In the genomic region with DNA sequence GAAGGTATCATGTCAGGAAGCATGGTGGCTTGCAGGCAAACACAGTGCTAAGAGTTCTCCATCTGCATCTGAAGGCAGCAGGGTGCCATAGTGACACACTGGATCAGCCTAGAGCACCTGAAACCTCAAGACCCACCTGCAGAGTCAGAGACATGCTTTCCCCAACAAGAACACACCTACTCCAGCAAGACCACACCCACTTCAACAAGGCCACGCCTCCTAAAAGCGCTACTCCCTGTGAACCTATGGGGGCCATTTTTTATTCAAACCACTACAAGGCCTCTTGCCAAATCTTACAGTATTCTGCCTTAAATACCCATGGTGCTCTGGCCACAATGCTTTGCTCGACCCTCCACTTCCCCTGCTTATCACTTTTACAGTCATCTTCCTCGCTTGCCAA, we compare ENCODE assay signal across 19 mouse cellular contexts. TPM values are rescaled to one million over a fixed set of nuclear protein-coding genes. Genes with fewer than 3 reads are reported as not detected.
DNase-seq lines count a peak whose midpoint lies in the region; ATAC-seq and TF ChIP-seq lines count a peak whose summit lies in the region.
"Had no signal": no experiment of that assay in that cellular context is flagged by ENCODE, and none has a peak within 500 bp of the region (broad histone marks: within the 10 kb centered on the region; RNA-seq: fewer than 3 reads in every experiment).

No protein-coding gene starts in this region.

- H3K27ac ChIP-seq in midbrain, embryonic 11.5 days (ENCODE audit: low read depth, low read length) = no peak overlapping the region
- no peak overlapping the region for H3K27ac ChIP-seq in midbrain, embryonic 10.5 days (replicated peaks)
- no peak overlapping the region for H3K27ac ChIP-seq in cerebellum, adult 2 months (ENCODE audit: insufficient read depth, low read length)
- H3K27ac ChIP-seq: forebrain, embryonic 13.5 days; hindbrain, embryonic 13.5 days; layer of hippocampus, adult 2 months; limb, embryonic 15.5 days; lung, embryonic 15.5 days; stomach, postnatal 0 days had no signal

- no peaks in the 10 kb centered on the region for H3K36me3 ChIP-seq in midbrain, embryonic 11.5 days (ENCODE audit: control insufficient read depth, insufficient read depth, low read length)
- H3K36me3 ChIP-seq in midbrain, embryonic 10.5 days = no peaks in the 10 kb centered on the region
- H3K36me3 ChIP-seq: hindbrain, embryonic 13.5 days; limb, embryonic 15.5 days; lung, embryonic 15.5 days had no signal

- no peak for TF ChIP-seq POLR2A in cerebellum, adult 2 months (IDR thresholded peaks at IDR 0.05; ENCODE audit: borderline replicate concordance, insufficient read depth, low read length)

- TF ChIP-seq CTCF in cerebellum, adult 2 months (IDR thresholded peaks at IDR 0.05; ENCODE audit: borderline replicate concordance, insufficient read depth, low read depth, low read length) = no peak

- no peak overlapping the region for H3K4me3 ChIP-seq in midbrain, embryonic 11.5 days (ENCODE audit: low read depth, low read length)
- no peak overlapping the region for H3K4me3 ChIP-seq in midbrain, embryonic 10.5 days
- H3K4me3 ChIP-seq in cerebellum, adult 2 months (replicated peaks; ENCODE audit: insufficient read depth, low read depth, low read length) = no peak overlapping the region
- H3K4me3 ChIP-seq: forebrain, embryonic 13.5 days; hindbrain, embryonic 13.5 days; layer of hippocampus, adult 2 months; limb, embryonic 15.5 days; lung, embryonic 15.5 days had no signal

- H3K9ac ChIP-seq in midbrain, embryonic 11.5 days (ENCODE audit: low read length) = no peak overlapping the region
- H3K9ac ChIP-seq: forebrain, embryonic 13.5 days; hindbrain, embryonic 13.5 days; limb, embryonic 15.5 days; lung, embryonic 15.5 days had no signal

- H3K4me1 ChIP-seq in midbrain, embryonic 11.5 days (ENCODE audit: control insufficient read depth, insufficient read depth, low read length) = no peaks in the 10 kb centered on the region
- no peaks in the 10 kb centered on the region; the same call in 1 of the 2 replicates for H3K4me1 ChIP-seq in midbrain, embryonic 10.5 days
- peaks cover 3% of the 10 kb centered on the region; the same call in 1 of the 2 replicates for H3K4me1 ChIP-seq in cerebellum, adult 2 months (ENCODE audit: control insufficient read depth, insufficient read depth, low read length)
- H3K4me1 ChIP-seq: forebrain, embryonic 13.5 days; limb, embryonic 15.5 days; lung, embryonic 15.5 days had no signal

- ATAC-seq in midbrain, embryonic 11.5 days (ENCODE audit: low FRiP score) = peak; percentile 48; the same call in 1 of the 2 replicates
- ATAC-seq: forebrain, embryonic 13.5 days had no signal

- no peaks in the 10 kb centered on the region for H3K9me3 ChIP-seq in midbrain, embryonic 11.5 days (ENCODE audit: control insufficient read depth, low read length)
- H3K9me3 ChIP-seq in midbrain, embryonic 10.5 days (replicated peaks) = no peaks in the 10 kb centered on the region
- H3K9me3 ChIP-seq: forebrain, embryonic 13.5 days; hindbrain, embryonic 13.5 days; limb, embryonic 15.5 days; lung, embryonic 15.5 days had no signal

- no peaks in the 10 kb centered on the region for H3K27me3 ChIP-seq in midbrain, embryonic 11.5 days (ENCODE audit: control insufficient read depth, insufficient read depth, low read length)
- no peaks in the 10 kb centered on the region for H3K27me3 ChIP-seq in midbrain, embryonic 10.5 days (ENCODE audit: low read depth, poor library complexity, severe bottlenecking)
- no peaks in the 10 kb centered on the region for H3K27me3 ChIP-seq in cerebellum, adult 2 months (ENCODE audit: control insufficient read depth, insufficient read depth, low read length)
- H3K27me3 ChIP-seq: CH12.LX; forebrain, embryonic 13.5 days; hindbrain, embryonic 13.5 days; limb, embryonic 15.5 days; lung, embryonic 15.5 days had no signal

- H3K4me2 ChIP-seq in midbrain, embryonic 11.5 days = no peak overlapping the region
- H3K4me2 ChIP-seq: forebrain, embryonic 13.5 days; hindbrain, embryonic 13.5 days; limb, embryonic 15.5 days; lung, embryonic 15.5 days had no signal

- 44% methylated on average over 4 of the region's 4 CpGs for WGBS in midbrain, embryonic 11.5 days
- WGBS in midbrain, embryonic 10.5 days = 49% methylated on average over 4 of the region's 4 CpGs
- WGBS in large intestine, adult 2 months = 17% methylated on average over 4 of the region's 4 CpGs
- WGBS in cerebellum, adult 2 months = 63% methylated on average over 4 of the region's 4 CpGs

- DNase-seq in midbrain, embryonic 11.5 days (ENCODE audit: low spot score, missing footprints) = no peak
- DNase-seq in midbrain, embryonic 10.5 days (ENCODE audit: low spot score) = no peak
- DNase-seq in T-cell, adult 2 months (ENCODE audit: low spot score) = peak; percentile 53
- DNase-seq in large intestine, adult 2 months (ENCODE audit: low read depth, low spot score) = peak; percentile 54
- peak; percentile 37 for DNase-seq in thymus, postnatal 4 days
- DNase-seq in right cerebral cortex, postnatal 4 days = no peak
- no peak for DNase-seq in Muller cell, postnatal 12 days (ENCODE audit: inconsistent ontology term)
- no peak for DNase-seq in cerebellum, adult 2 months
- DNase-seq: adrenal gland, postnatal 14 days; cerebellum, adult 9-11 months; kidney, adult 9 months; right cerebral cortex, adult 18-20 months had no signal

RNA-seq across cellular contexts. Expression of a gene that starts 13.1 kb away (rescaled TPM):
- 51.9 and 52.5 TPM in 2 replicates for polyA plus RNA-seq in midbrain, embryonic 11.5 days (2014; fragmentation: Nextera tagmentation; extraction: Ambion mirVana)
- 30.1 and 37.5 TPM in 2 replicates for polyA plus RNA-seq in midbrain, embryonic 10.5 days (2016; fragmentation: Nextera tagmentation; extraction: Ambion mirVana)
- 5.0 and 5.7 TPM in 2 replicates for polyA plus RNA-seq in large intestine, adult 2 months (2012; rRNA removed)
- polyA plus RNA-seq in cerebellum, adult 2 months (2012; rRNA removed) = 47.9 and 49.8 TPM in 2 replicates

Comparison
In these comparisons a context has a peak if more than half of its experiments do, and no peak if none do; other contexts are left out.
1. DNase-seq: peak in T-cell, adult 2 months (single experiment), large intestine, adult 2 months (single experiment) and thymus, postnatal 4 days (single experiment); none in midbrain, embryonic 11.5 days (single experiment), midbrain, embryonic 10.5 days (single experiment), right cerebral cortex, postnatal 4 days (single experiment), Muller cell, postnatal 12 days (single experiment) and cerebellum, adult 2 months (0 of 2).